Mouse (Mus musculus) embryo, embryonic 10 days (tissue): Measurements from ENCODE around the gene Nppc.
A peak's percentile ranks its signal among the peaks of the same experiment; 100 is the strongest.

Experiments used
- DNase-seq: peaks from one replicate; pipeline ENCODE4 v3.0.0-alpha.2; 2015; ENCODE audit warnings: low spot score

Gene Nppc

GRCm38 (mm10) chr1:86670279-86671038, at the start of gene Nppc:
Nppc (minus strand) TSS chr1:86670571.
- DNase-seq: peak; percentile 86

GRCm38 (mm10) chr1:86719391-86719790, 49.0 kb upstream of the Nppc start:
- DNase-seq: no peak

GRCm38 (mm10) chr1:86718190-86718589, 47.8 kb upstream of the Nppc start:
- DNase-seq: no peak

- DNase-seq: no peak
Measured at GRCm38 (mm10) chr1:86713054-86713453, 42.7 kb upstream of the Nppc start.

GRCm38 (mm10) chr1:86712045-86712444, 41.7 kb upstream of the Nppc start:
- no peak for DNase-seq

GRCm38 (mm10) chr1:86709546-86709945, 39.2 kb upstream of the Nppc start:
- DNase-seq: no peak

GRCm38 (mm10) chr1:86705461-86705860, 35.1 kb upstream of the Nppc start:
- DNase-seq: no peak

- no peak for DNase-seq
Measured at GRCm38 (mm10) chr1:86703965-86704326, 33.6 kb upstream of the Nppc start.

GRCm38 (mm10) chr1:86703300-86703964, 33.1 kb upstream of the Nppc start, which contains the start of gene Dis3l2:
Dis3l2 (plus strand) TSS chr1:86703808.
- peak; percentile 96 for DNase-seq

- no peak for DNase-seq
Measured at GRCm38 (mm10) chr1:86700367-86700766, 30.0 kb upstream of the Nppc start.

GRCm38 (mm10) chr1:86699346-86700136, 29.2 kb upstream of the Nppc start:
- no peak for DNase-seq

- peak; percentile 19 for DNase-seq
Measured at GRCm38 (mm10) chr1:86698721-86699120, 28.4 kb upstream of the Nppc start.

- DNase-seq: peak; percentile 12
Measured at GRCm38 (mm10) chr1:86696948-86697347, 26.6 kb upstream of the Nppc start.

- no peak for DNase-seq
Measured at GRCm38 (mm10) chr1:86691027-86691426, 20.7 kb upstream of the Nppc start.

GRCm38 (mm10) chr1:86687236-86687635, 16.9 kb upstream of the Nppc start:
- DNase-seq: no peak

- no peak for DNase-seq
Measured at GRCm38 (mm10) chr1:86678667-86679066, 8.3 kb upstream of the Nppc start.

- DNase-seq: no peak
Measured at GRCm38 (mm10) chr1:86677624-86678023, 7.3 kb upstream of the Nppc start.

GRCm38 (mm10) chr1:86675126-86675525, 4.8 kb upstream of the Nppc start:
- DNase-seq: no peak

GRCm38 (mm10) chr1:86674385-86674784, 4.0 kb upstream of the Nppc start:
- DNase-seq: no peak

- peak; percentile 93 for DNase-seq
Measured at GRCm38 (mm10) chr1:86669552-86670273, 658 bp downstream of the Nppc start.

- DNase-seq: no peak
Measured at GRCm38 (mm10) chr1:86665091-86665490, 5.3 kb downstream of the Nppc start.

GRCm38 (mm10) chr1:86657071-86657470, 13.3 kb downstream of the Nppc start:
- DNase-seq: no peak
